Mouse (Mus musculus): ENCODE measurements at regions not wholly inside any gene's neighbourhood (a gene's known extent, or its start where the extent isn't known, plus 50 kb on each side); places are given as distances from the start of the nearest gene placed in this dataset.
A peak's percentile ranks its signal among the peaks of the same experiment; 100 is the strongest.

DNA sequence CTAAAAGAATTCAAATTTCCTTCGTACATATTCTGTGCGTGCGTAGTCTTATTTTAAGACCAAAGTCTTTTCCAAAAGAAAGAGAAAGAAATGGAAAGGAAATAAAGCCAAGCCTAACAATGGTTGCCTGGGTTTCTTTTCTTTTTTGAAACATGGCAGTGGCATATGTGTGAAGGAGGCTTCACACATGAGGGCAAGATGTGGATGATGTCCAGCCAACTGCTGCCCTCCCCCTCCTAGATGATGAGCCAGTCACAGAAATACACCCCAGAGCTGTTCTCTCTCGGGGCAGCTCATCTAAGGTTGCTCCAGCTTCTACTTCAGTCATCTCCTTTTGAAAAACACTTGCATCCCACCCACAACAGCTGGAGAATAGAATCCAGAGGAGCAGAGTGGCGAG, 213.1 kb upstream of the Jmjd1c start:
- H3K36me3 ChIP-seq (ENCODE audit: control insufficient read depth, insufficient read depth, low read length), result no peaks in the 10 kb centered on the region
- H3K27me3 ChIP-seq (ENCODE audit: control insufficient read depth, insufficient read depth, low read depth, low read length), result no peaks in the 10 kb centered on the region
- H3K4me2 ChIP-seq (ENCODE audit: low read depth, low read length), result no peak overlapping the region
- ATAC-seq (ENCODE audit: low read depth), result no peak
- H3K9me3 ChIP-seq (ENCODE audit: control insufficient read depth, low read length), result no peaks in the 10 kb centered on the region
- H3K4me3 ChIP-seq (ENCODE audit: low read length), result no peak overlapping the region
- WGBS, result 79% methylated on average over 5 of the region's 5 CpGs
- no peaks in the 10 kb centered on the region for H3K4me1 ChIP-seq (replicated peaks; ENCODE audit: control insufficient read depth, insufficient read depth, low read length)
- H3K27ac ChIP-seq (ENCODE audit: low read length), result no peak overlapping the region
- no peak overlapping the region for H3K9ac ChIP-seq (ENCODE audit: low read length)

DNA sequence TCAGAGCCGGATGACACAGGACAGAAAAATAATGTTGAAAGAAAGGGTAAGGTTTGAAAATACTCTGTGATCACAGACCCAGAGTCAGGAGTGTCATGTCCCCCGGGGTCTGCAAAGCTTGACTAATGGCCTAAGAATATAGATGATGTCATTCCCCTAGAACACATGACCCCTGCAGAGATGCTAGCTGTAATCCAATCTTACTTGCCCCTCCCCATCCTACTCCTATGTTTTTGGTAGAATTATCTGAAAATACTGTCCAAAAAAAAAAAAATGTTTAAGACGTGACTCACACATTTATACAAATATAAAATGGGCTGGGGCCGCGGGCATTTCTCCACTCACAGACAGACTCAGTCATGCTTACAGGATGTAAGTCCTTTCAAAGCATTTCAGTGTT, 210.3 kb upstream of the Jmjd1c start:
- no peaks in the 10 kb centered on the region for H3K4me1 ChIP-seq (replicated peaks; ENCODE audit: control insufficient read depth, insufficient read depth, low read length)
- H3K27me3 ChIP-seq (ENCODE audit: control insufficient read depth, insufficient read depth, low read depth, low read length), result no peaks in the 10 kb centered on the region
- ATAC-seq (ENCODE audit: low read depth), result no peak
- H3K36me3 ChIP-seq (ENCODE audit: control insufficient read depth, insufficient read depth, low read length), result no peaks in the 10 kb centered on the region
- H3K4me2 ChIP-seq (ENCODE audit: low read depth, low read length), result no peak overlapping the region
- H3K9me3 ChIP-seq (ENCODE audit: control insufficient read depth, low read length), result no peaks in the 10 kb centered on the region
- no peak overlapping the region for H3K27ac ChIP-seq (ENCODE audit: low read length)
- WGBS, result 58% methylated on average over 5 of the region's 5 CpGs
- H3K4me3 ChIP-seq (ENCODE audit: low read length), result no peak overlapping the region
- H3K9ac ChIP-seq (ENCODE audit: low read length), result no peak overlapping the region

DNA sequence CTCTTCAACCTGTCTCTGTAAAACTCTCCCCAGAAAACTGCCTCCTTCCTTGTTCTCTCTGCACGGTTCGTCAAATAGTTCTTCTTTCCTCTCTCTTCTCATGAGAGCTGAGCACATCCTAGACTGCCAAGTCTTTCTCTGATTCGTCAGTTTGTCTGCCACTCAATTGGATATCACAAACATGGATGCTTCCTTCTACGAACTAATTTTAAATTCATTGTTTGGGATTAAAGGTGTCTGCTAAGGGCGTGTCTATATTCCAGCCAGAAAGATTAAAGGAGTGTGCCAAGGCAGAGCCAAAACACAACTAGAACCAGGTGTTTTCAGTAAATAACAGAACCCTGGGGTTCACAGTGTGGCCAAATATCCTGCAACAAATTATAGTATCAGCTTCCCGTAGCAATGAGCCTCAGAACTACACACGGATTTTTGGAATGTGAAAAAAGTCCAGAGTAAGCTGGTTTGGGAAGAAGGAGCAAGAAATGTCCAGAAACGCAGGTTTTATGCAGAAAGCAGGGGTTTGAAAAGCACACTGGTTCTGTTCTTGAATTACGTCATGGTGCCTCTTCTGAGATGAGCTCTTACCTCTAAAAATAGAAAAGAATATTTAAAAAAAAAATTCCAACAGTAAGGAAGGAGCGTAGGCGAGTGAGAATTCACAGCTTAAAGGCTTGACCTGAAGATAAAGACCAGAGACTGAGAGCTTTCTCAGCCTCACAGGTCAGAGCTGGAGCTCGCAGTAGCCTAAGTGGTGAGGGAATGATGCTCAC, 206.0 kb upstream of the Jmjd1c start:
- Histone ChIP-seq H3K4me2 (ENCODE audit: low read depth, low read length) (no peak overlapping the region), H3K9ac (ENCODE audit: low read length) (no peak overlapping the region), H3K27me3 (ENCODE audit: control insufficient read depth, insufficient read depth, low read depth, low read length) (no peaks in the 10 kb centered on the region), H3K27ac (ENCODE audit: low read length) (no peak overlapping the region), H3K4me1 (replicated peaks; ENCODE audit: control insufficient read depth, insufficient read depth, low read length) (no peaks in the 10 kb centered on the region), H3K9me3 (ENCODE audit: control insufficient read depth, low read length) (no peaks in the 10 kb centered on the region), H3K4me3 (ENCODE audit: low read length) (no peak overlapping the region), H3K36me3 (ENCODE audit: control insufficient read depth, insufficient read depth, low read length) (no peaks in the 10 kb centered on the region)
- peak; percentile 17; the same call in 1 of the 2 replicates for ATAC-seq (ENCODE audit: low read depth)
- WGBS, result 57% methylated on average over 12 of the region's 12 CpGs

DNA sequence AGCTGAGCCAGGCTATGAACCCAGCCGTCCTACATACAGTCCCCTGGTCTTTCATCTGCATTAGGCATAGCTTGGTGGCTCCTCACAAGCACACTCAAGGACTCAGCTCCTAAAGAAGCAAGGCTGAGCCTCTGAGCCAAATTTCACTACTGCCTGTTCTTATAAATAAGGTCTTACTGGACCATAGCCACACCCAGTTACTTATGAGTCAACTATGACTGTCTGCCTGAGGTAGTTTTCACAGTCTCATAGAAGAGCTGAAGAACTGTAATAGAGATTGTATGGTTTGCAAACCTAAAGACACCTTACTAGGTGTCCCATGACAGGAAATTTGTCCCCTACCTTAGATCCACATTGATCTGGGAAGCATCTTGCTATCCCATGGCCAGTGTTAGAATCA, 204.1 kb upstream of the Jmjd1c start:
- Histone ChIP-seq H3K27me3 (ENCODE audit: control insufficient read depth, insufficient read depth, low read depth, low read length) (no peaks in the 10 kb centered on the region), H3K4me1 (replicated peaks; ENCODE audit: control insufficient read depth, insufficient read depth, low read length) (no peaks in the 10 kb centered on the region), H3K4me2 (ENCODE audit: low read depth, low read length) (no peak overlapping the region), H3K9me3 (ENCODE audit: control insufficient read depth, low read length) (no peaks in the 10 kb centered on the region), H3K9ac (ENCODE audit: low read length) (no peak overlapping the region), H3K36me3 (ENCODE audit: control insufficient read depth, insufficient read depth, low read length) (no peaks in the 10 kb centered on the region), H3K27ac (ENCODE audit: low read length) (no peak overlapping the region), H3K4me3 (ENCODE audit: low read length) (no peak overlapping the region)
- ATAC-seq (ENCODE audit: low read depth), result no peak
- WGBS, result 93% methylated on average over 1 of the region's 1 CpGs

DNA sequence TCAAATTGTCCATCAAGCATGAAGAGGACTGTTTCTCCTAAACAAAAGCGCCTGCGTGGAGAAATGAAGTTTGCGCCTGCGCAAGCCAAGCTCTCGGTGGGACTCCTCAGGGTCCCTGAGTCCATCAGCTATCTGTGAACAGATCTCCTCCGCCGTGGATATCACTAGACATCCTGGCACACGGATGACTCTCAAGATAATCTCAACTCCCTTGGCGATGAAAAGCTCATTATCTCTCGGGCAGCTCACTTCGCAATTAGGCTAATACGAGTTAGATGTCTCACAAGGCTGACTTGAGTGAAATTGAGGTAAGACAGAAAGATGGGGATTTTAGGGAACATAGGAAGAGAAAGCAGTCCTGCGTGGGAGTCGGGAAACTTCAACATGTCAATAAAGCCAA, 202.1 kb upstream of the Jmjd1c start:
- Histone ChIP-seq H3K4me2 (ENCODE audit: low read depth, low read length) (no peak overlapping the region), H3K4me1 (replicated peaks; ENCODE audit: control insufficient read depth, insufficient read depth, low read length) (no peaks in the 10 kb centered on the region), H3K9ac (ENCODE audit: low read length) (no peak overlapping the region), H3K27me3 (ENCODE audit: control insufficient read depth, insufficient read depth, low read depth, low read length) (no peaks in the 10 kb centered on the region), H3K36me3 (ENCODE audit: control insufficient read depth, insufficient read depth, low read length) (no peaks in the 10 kb centered on the region), H3K9me3 (ENCODE audit: control insufficient read depth, low read length) (no peaks in the 10 kb centered on the region), H3K4me3 (ENCODE audit: low read length) (no peak overlapping the region), H3K27ac (ENCODE audit: low read length) (no peak overlapping the region)
- no peak for ATAC-seq (ENCODE audit: low read depth)
- WGBS, result 80% methylated on average over 14 of the region's 14 CpGs

DNA sequence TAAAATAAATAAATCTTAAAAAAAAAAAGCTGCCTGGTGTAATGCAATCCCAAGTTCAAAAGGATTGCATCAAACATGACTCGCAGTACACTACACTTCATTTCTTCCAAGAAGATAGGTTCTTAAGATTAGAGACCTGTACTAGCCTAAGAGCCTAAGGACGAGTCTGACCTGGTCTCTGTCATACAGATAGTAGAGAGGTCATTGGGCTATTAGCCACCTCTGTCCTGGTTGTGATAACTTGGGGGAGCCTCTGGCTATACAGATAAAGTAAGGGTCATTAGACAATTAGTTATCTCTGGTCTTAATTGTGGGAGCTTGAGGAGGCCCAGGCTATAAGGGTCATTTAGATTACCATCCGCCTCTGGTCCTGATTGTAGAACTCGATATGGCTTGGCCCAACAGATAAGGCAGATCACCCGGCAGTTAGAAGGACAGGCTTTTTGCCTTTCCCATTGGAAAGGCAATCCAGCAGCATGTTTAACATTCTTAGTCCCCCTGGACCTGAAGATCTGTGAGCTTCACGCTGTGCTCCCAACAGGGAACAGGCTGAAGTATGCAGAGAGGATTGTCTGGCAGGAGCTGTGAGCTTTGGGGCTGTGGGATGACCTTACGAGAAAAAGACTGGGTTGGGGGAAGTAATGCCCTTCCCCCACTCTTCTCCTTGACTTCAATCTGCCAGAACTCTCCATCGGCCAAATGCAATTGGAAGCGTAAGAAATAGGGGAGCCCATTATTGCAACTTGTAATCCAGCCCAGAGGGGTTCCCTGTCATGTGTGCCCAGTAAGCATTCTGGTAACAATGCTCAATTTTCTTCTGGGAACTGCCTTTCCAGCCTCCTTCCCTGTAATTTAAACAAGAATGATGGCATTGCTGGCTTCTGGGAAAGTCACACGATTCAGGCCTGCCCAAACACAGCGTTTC, 199.0 kb upstream of the Jmjd1c start:
- no peaks in the 10 kb centered on the region for H3K27me3 ChIP-seq (ENCODE audit: control insufficient read depth, insufficient read depth, low read depth, low read length)
- no peak overlapping the region for H3K27ac ChIP-seq (ENCODE audit: low read length)
- H3K4me3 ChIP-seq (ENCODE audit: low read length), result no peak overlapping the region
- H3K36me3 ChIP-seq (ENCODE audit: control insufficient read depth, insufficient read depth, low read length), result no peaks in the 10 kb centered on the region
- H3K4me1 ChIP-seq (replicated peaks; ENCODE audit: control insufficient read depth, insufficient read depth, low read length), result peaks cover 7% of the 10 kb centered on the region; the same call in 1 of the 2 replicates
- H3K9me3 ChIP-seq (ENCODE audit: control insufficient read depth, low read length), result no peaks in the 10 kb centered on the region
- 44% methylated on average over 11 of the region's 11 CpGs for WGBS
- ATAC-seq (ENCODE audit: low read depth), result no peak
- H3K9ac ChIP-seq (ENCODE audit: low read length), result no peak overlapping the region
- H3K4me2 ChIP-seq (ENCODE audit: low read depth, low read length), result no peak overlapping the region

DNA sequence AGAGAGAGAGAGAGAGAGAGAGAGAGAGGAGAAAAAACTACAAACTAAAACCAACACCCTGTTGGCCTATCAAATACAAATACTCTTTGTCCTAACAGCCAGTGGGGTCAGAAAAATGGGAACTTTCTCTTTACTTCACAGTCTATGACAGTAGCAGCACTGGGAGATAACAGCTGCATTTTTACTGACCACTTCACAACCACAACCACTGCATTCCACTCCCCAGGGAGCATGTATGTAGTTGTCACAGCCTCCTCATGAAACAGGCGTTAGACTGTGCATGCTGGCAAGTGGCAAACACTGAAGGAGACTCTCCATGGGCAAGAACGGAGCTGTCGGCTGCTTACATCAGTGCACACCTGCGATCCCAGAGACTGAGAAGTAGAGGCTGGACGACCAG, 196.2 kb upstream of the Jmjd1c start:
- Histone ChIP-seq H3K36me3 (ENCODE audit: control insufficient read depth, insufficient read depth, low read length) (no peaks in the 10 kb centered on the region), H3K4me1 (replicated peaks; ENCODE audit: control insufficient read depth, insufficient read depth, low read length) (peaks cover 7% of the 10 kb centered on the region; the same call in 1 of the 2 replicates), H3K27me3 (ENCODE audit: control insufficient read depth, insufficient read depth, low read depth, low read length) (no peaks in the 10 kb centered on the region), H3K4me3 (ENCODE audit: low read length) (no peak overlapping the region), H3K4me2 (ENCODE audit: low read depth, low read length) (no peak overlapping the region), H3K9me3 (ENCODE audit: control insufficient read depth, low read length) (no peaks in the 10 kb centered on the region), H3K27ac (ENCODE audit: low read length) (no peak overlapping the region), H3K9ac (ENCODE audit: low read length) (no peak overlapping the region)
- WGBS, result 85% methylated on average over 5 of the region's 5 CpGs
- no peak for ATAC-seq (ENCODE audit: low read depth)

DNA sequence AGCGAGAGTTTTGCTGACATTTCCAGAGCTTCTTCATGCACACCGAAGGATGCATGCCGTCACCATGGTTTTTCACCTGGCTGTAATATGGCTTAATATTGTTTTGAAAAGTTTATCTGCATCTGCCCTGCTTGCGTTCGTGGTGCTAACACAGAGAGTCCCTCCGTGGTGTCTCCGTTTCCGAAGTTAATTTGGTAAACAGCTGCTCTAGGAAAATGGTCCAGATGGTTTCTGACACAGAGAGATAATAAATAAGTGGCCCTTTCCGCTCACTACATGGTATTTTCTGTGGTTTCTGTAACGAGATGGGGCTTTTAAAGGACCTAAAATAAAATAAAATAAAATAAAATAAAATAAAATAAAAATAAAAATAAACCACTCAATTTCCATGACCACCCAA, 195.1 kb upstream of the Jmjd1c start:
- H3K27me3 ChIP-seq (ENCODE audit: control insufficient read depth, insufficient read depth, low read depth, low read length), result no peaks in the 10 kb centered on the region
- peaks cover 7% of the 10 kb centered on the region; the same call in 1 of the 2 replicates for H3K4me1 ChIP-seq (replicated peaks; ENCODE audit: control insufficient read depth, insufficient read depth, low read length)
- H3K4me2 ChIP-seq (ENCODE audit: low read depth, low read length), result no peak overlapping the region
- no peak overlapping the region for H3K9ac ChIP-seq (ENCODE audit: low read length)
- no peak for ATAC-seq (ENCODE audit: low read depth)
- no peaks in the 10 kb centered on the region for H3K36me3 ChIP-seq (ENCODE audit: control insufficient read depth, insufficient read depth, low read length)
- no peak overlapping the region for H3K4me3 ChIP-seq (ENCODE audit: low read length)
- WGBS, result 56% methylated on average over 10 of the region's 10 CpGs
- H3K9me3 ChIP-seq (ENCODE audit: control insufficient read depth, low read length), result no peaks in the 10 kb centered on the region
- H3K27ac ChIP-seq (ENCODE audit: low read length), result no peak overlapping the region

DNA sequence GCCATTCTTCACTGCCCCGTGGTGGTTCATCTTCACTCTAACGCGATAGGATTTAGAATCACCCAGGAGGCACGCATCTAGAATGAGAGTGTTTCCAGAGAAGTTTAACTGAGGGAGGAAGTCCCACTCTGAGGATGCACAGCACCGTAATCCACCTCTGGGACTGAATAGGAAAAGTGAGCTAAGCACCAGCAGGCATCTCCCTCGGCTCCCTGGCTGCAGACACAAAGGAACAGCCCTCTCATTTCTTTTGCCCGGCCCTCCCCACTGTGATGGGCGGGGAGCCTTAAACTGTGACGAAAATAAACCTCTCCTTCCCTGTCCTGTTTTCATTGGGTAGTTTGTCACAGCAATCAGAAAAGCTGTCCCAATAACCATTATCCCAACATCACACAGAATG, 194.1 kb upstream of the Jmjd1c start:
- no peak overlapping the region for H3K27ac ChIP-seq (ENCODE audit: low read length)
- H3K4me2 ChIP-seq (ENCODE audit: low read depth, low read length), result peak overlapping the region; percentile 51
- H3K36me3 ChIP-seq (ENCODE audit: control insufficient read depth, insufficient read depth, low read length), result no peaks in the 10 kb centered on the region
- peaks cover 7% of the 10 kb centered on the region; the same call in 1 of the 2 replicates for H3K4me1 ChIP-seq (replicated peaks; ENCODE audit: control insufficient read depth, insufficient read depth, low read length)
- peak overlapping the region; percentile 22 for H3K4me3 ChIP-seq (ENCODE audit: low read length)
- peak overlapping the region; percentile 43 for H3K9ac ChIP-seq (ENCODE audit: low read length)
- WGBS, result 7% methylated on average over 9 of the region's 9 CpGs
- ATAC-seq (ENCODE audit: low read depth), result no peak
- H3K27me3 ChIP-seq (ENCODE audit: control insufficient read depth, insufficient read depth, low read depth, low read length), result no peaks in the 10 kb centered on the region
- no peaks in the 10 kb centered on the region for H3K9me3 ChIP-seq (ENCODE audit: control insufficient read depth, low read length)
